Mouse (Mus musculus) ovary, postnatal 36 days (tissue): ENCODE results near the gene Arhgap45.

ENCODE experiments used
- DNase-seq: peaks from one replicate; pipeline ENCODE4 v3.0.0; 2022; ENCODE audit warnings: low spot score, mixed read lengths

Arhgap45 gene

GRCm38 (mm10) chr10:80016931-80017330, 478 bp downstream of the Arhgap45 start:
- DNase-seq: no peak

GRCm38 (mm10) chr10:80017361-80017760, 908 bp downstream of the Arhgap45 start:
- no peak for DNase-seq

GRCm38 (mm10) chr10:80017771-80018170, 1.3 kb downstream of the Arhgap45 start:
- DNase-seq: no peak

GRCm38 (mm10) chr10:80018739-80019297, 2.4 kb downstream of the Arhgap45 start:
- DNase-seq: no peak

GRCm38 (mm10) chr10:80019471-80020131, 3.1 kb downstream of the Arhgap45 start:
- no peak for DNase-seq

GRCm38 (mm10) chr10:80020191-80020590, 3.7 kb downstream of the Arhgap45 start:
- DNase-seq: no peak

GRCm38 (mm10) chr10:80020603-80021319, 4.3 kb downstream of the Arhgap45 start:
- no peak for DNase-seq

GRCm38 (mm10) chr10:80021320-80021641, 4.8 kb downstream of the Arhgap45 start:
- no peak for DNase-seq

- DNase-seq: no peak
These were observed 5.7 kb downstream of the Arhgap45 start for GRCm38 (mm10) chr10:80022164-80022563.

- no peak for DNase-seq
These were observed 6.4 kb downstream of the Arhgap45 start for GRCm38 (mm10) chr10:80022806-80023205.

- no peak for DNase-seq
These were observed 7.3 kb downstream of the Arhgap45 start for GRCm38 (mm10) chr10:80023758-80024157.

GRCm38 (mm10) chr10:80024229-80025043, 8.0 kb downstream of the Arhgap45 start:
- DNase-seq: no peak

- DNase-seq: no peak
These were observed 8.5 kb downstream of the Arhgap45 start for GRCm38 (mm10) chr10:80025044-80025347.

- no peak for DNase-seq
These were observed 9.0 kb downstream of the Arhgap45 start for GRCm38 (mm10) chr10:80025463-80025862.

- DNase-seq: no peak
These were observed 9.4 kb downstream of the Arhgap45 start for GRCm38 (mm10) chr10:80025889-80026288.

GRCm38 (mm10) chr10:80027681-80028520, 11.4 kb downstream of the Arhgap45 start:
- DNase-seq: no peak

GRCm38 (mm10) chr10:80028521-80028846, 12.0 kb downstream of the Arhgap45 start:
- DNase-seq: no peak

GRCm38 (mm10) chr10:80030191-80030590, 13.7 kb downstream of the Arhgap45 start:
- no peak for DNase-seq

GRCm38 (mm10) chr10:80030736-80031135, 14.3 kb downstream of the Arhgap45 start:
- no peak for DNase-seq

GRCm38 (mm10) chr10:80032799-80033480, 16.5 kb downstream of the Arhgap45 start:
- peak; percentile 62 for DNase-seq
